Mouse (Mus musculus) inflammation-experienced regulatory T-cells, adult 16 weeks (primary cell): ENCODE results near the gene Rag2. TPM values are rescaled to one million over a fixed set of nuclear protein-coding genes. Genes with fewer than 3 reads are reported as not detected.

Experiments
- polyA plus RNA-seq: library from polyadenylated mRNA; unstranded; fragments of 100-300 nt; shearing (Covaris generic); gene quantifications from one replicate; pipeline ENCODE4 v1.2.1, GENCODE M21; 2017

The Rag2 gene
- not detected for polyA plus RNA-seq

GRCm38 (mm10) chr2:101624526-101624925, at the start of gene Rag2:
Gene Rag2, plus strand, starts transcription at chr2:101624718.

GRCm38 (mm10) chr2:101649114-101649671, 24.7 kb downstream of the Rag2 start, which contains the start of the genes Rag1 and B230118H07Rik:
Gene Rag1, minus strand, starts transcription at chr2:101649501.
Gene B230118H07Rik, minus strand, starts transcription at chr2:101649532.

GRCm38 (mm10) chr2:101678236-101679021, 53.9 kb downstream of the Rag2 start, which contains the start of gene Traf6:
Gene Traf6, plus strand, starts transcription at chr2:101678429.

Other genes starting within 250 kb of the Rag2 start
- not detected for gene Rag1, start 24.8 kb downstream of the Rag2 start, polyA plus RNA-seq
- 1.5 TPM for gene B230118H07Rik, start 24.8 kb downstream of the Rag2 start, polyA plus RNA-seq
- 31.5 TPM for gene Traf6, start 53.7 kb downstream of the Rag2 start, polyA plus RNA-seq